Mouse (Mus musculus): ENCODE measurements around the gene Irx2.

DNA sequence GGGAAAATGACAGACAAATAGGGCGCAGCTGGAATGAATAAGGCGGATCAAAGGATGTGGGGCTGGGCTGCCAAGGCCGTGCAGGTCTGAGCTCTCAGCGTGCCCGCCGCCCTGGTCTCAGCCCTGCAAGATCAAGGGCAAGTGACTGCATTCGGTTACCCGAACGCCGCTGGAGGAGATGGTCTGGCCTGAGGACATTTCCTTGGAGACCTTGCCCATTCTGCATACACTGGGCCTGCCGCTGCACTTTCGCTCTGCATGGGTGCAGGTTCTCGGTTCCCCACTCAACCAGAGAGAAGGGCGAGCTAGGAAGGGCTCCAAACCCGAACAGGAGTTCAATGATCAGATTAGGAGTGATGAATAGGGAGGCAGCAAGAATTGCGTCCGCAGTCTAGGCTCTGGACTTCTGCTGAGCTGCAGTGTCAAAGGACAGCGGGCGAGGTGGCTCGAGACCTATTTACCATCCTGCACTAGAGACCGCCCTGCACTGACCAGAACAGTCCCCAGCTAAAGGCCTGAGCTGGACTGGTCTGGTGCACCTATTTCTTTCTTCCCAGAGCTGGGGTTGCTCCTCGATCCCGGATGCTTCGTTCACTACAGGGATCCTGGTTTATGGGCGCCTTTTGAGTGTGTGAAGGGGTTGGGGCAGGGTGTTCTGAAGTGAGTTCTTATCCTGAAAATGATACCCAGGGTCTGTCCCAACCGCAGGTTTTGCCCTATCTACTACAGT, 9.9 kb downstream of the Irx2 start:
- no peak for TF ChIP-seq CTCF (IDR thresholded peaks at IDR 0.05; ENCODE audit: low read depth)
- TF ChIP-seq EP300 (IDR thresholded peaks at IDR 0.05; ENCODE audit: low read depth), result no peak
